Mouse (Mus musculus) erythroblast, embryonic 14.5 days (primary cell): ENCODE measurements around the gene Orm3. TPM values are rescaled to one million over a fixed set of nuclear protein-coding genes. Genes with fewer than 3 reads are reported as not detected.

Experiments used
- H3K27me3 ChIP-seq: 2 replicates; pipeline ENCODE4 v1.6.1; 2012; ENCODE audit warnings: inconsistent platforms; ENCODE audit not compliant: control insufficient read depth
- H3K36me3 ChIP-seq: 2 replicates; pipeline ENCODE4 v1.6.1; 2012; ENCODE audit warnings: mild to moderate bottlenecking, inconsistent platforms; ENCODE audit not compliant: control insufficient read depth
- H3K4me1 ChIP-seq: 2 replicates; pipeline ENCODE4 v1.6.1; 2012; ENCODE audit warnings: inconsistent platforms; ENCODE audit not compliant: control insufficient read depth
- H3K4me3 ChIP-seq: replicated peaks from 2 replicates; pipeline ENCODE3; 2012; ENCODE audit warnings: moderate library complexity, mild to moderate bottlenecking, inconsistent platforms
- H3K9me3 ChIP-seq: 2 replicates; pipeline ENCODE4 v1.6.1; 2012; ENCODE audit warnings: low read length, inconsistent platforms, mixed read lengths; ENCODE audit not compliant: control insufficient read depth
- GATA1 ChIP-seq: IDR thresholded peaks from 2 replicates; pipeline ENCODE4 v1.6.1; 2012; ENCODE audit warnings: low read length, inconsistent platforms, mixed read lengths
- TAL1 ChIP-seq: IDR thresholded peaks from 3 replicates; pipeline ENCODE4 v1.6.1; 2012; ENCODE audit warnings: low read length, inconsistent platforms, mixed read lengths
- polyA plus RNA-seq: library from polyadenylated mRNA; stranded (reverse); fragments of >175 nt; gene quantifications from 2 replicates; pipeline ENCODE4 v1.2.3, GENCODE M21; 2012

Gene Orm3
- polyA plus RNA-seq, 1 experiment = not detected

DNA sequence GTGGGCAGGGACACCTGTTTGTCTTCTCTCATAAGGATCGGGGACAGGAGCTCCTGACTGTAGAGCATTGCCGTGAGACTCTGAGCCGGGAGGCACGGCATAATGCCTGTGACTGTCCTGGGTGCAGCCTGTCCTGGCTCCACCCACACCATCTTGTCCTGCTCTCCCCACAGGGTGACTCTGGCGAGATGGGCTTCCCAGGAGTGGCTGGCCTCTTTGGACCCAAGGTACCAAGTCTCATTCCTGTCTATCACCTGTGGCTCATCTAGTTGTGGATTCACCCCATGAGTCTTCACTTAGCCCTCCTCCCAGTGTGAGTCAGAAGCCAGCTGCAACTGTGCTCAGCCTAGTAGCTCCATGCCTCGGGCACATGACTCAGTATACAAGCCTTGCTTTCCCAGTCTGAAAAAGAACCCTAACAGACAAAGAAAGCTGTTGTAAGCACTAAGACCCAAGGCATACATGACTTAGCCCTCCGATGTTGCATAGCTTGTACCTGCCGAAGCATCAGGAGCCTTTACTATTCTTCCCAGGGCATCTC lies 32.6 kb upstream of the Orm3 start:
- H3K27me3 ChIP-seq = no peaks in the 10 kb centered on the region
- no peaks in the 10 kb centered on the region; the same call in 1 of the 2 replicates for H3K36me3 ChIP-seq
- H3K9me3 ChIP-seq = no peaks in the 10 kb centered on the region
- TF ChIP-seq TAL1 = no peak
- no peak for TF ChIP-seq GATA1
- H3K4me3 ChIP-seq = no peak overlapping the region
- no peaks in the 10 kb centered on the region for H3K4me1 ChIP-seq

DNA sequence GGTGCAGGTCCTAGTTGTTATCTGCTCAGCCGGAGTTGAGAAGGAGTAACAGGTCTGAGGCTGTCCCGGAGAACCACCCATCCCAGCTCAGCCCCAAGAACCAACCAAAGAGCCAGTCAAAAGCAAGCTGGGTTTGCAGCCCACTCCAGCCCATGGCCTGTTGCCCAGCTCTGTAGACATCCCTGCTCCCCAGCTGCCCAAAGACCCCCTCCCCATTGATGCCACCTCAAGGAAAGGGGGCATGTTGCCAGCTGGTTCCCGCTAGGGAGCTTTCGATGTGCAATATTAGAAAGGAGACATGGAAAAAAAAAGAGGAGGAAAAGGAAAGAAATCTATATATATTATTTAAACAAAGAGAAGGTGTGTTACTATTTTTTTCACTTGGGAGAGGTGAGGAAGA lies 22.6 kb upstream of the Orm3 start:
- no peak overlapping the region for H3K4me3 ChIP-seq
- H3K4me1 ChIP-seq = no peaks in the 10 kb centered on the region
- H3K27me3 ChIP-seq = no peaks in the 10 kb centered on the region
- TF ChIP-seq GATA1 (no peak), TAL1 (no peak)
- peaks cover 3% of the 10 kb centered on the region; the same call in 1 of the 2 replicates for H3K36me3 ChIP-seq
- peaks cover 5% of the 10 kb centered on the region; the same call in 1 of the 2 replicates for H3K9me3 ChIP-seq

GRCm38 (mm10) chr4:63338414-63339076 lies 17.4 kb upstream of the Orm3 start:
- Histone ChIP-seq H3K4me3 (no peak overlapping the region), H3K4me1 (no peaks in the 10 kb centered on the region), H3K27me3 (no peaks in the 10 kb centered on the region), H3K9me3 (no peaks in the 10 kb centered on the region), H3K36me3 (no peaks in the 10 kb centered on the region)
- no peak for TF ChIP-seq GATA1
- TF ChIP-seq TAL1 = no peak

DNA sequence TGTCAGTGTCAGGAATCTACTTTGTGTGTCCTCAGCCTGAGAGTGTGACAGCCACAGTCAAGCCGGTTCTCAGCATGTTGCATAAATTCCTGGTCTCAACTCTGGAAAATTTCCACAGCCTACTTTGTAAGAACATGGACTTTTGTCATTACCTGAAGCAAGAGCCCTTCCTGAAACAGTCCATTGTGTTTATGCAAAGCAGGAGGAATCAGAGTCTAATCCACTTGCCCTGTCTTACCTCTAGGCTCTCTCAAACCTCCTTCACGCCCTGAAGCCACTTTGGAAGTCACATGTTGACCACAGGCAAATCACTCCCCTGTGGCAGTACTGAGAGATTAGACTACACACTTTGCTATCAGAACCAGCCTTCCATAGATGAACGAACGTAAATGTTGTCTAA lies 13.5 kb upstream of the Orm3 start:
- Histone ChIP-seq H3K9me3 (no peaks in the 10 kb centered on the region), H3K4me1 (no peaks in the 10 kb centered on the region), H3K27me3 (no peaks in the 10 kb centered on the region), H3K36me3 (no peaks in the 10 kb centered on the region), H3K4me3 (no peak overlapping the region)
- TF ChIP-seq GATA1 = no peak
- TF ChIP-seq TAL1 = no peak

- H3K4me3 ChIP-seq = no peak overlapping the region
- no peaks in the 10 kb centered on the region for H3K4me1 ChIP-seq
- no peaks in the 10 kb centered on the region for H3K36me3 ChIP-seq
- TF ChIP-seq TAL1 (no peak), GATA1 (no peak)
- H3K27me3 ChIP-seq = no peaks in the 10 kb centered on the region
- H3K9me3 ChIP-seq = no peaks in the 10 kb centered on the region
Measured at GRCm38 (mm10) chr4:63343608-63344007, 12.4 kb upstream of the Orm3 start.

- Histone ChIP-seq H3K36me3 (no peaks in the 10 kb centered on the region), H3K27me3 (no peaks in the 10 kb centered on the region), H3K4me1 (no peaks in the 10 kb centered on the region), H3K9me3 (no peaks in the 10 kb centered on the region), H3K4me3 (no peak within 1 kb of the TSS)
- no peak for TF ChIP-seq GATA1
- TF ChIP-seq TAL1 = no peak
Measured at GRCm38 (mm10) chr4:63344295-63344694, 11.7 kb upstream of the Orm3 start, which contains the start of gene Orm1. Gene Orm1 (plus strand): TSS chr4:63344560.

GRCm38 (mm10) chr4:63345261-63345660 lies 10.7 kb upstream of the Orm3 start:
- Histone ChIP-seq H3K36me3 (no peaks in the 10 kb centered on the region), H3K27me3 (no peaks in the 10 kb centered on the region), H3K9me3 (no peaks in the 10 kb centered on the region), H3K4me1 (no peaks in the 10 kb centered on the region), H3K4me3 (no peak overlapping the region)
- TF ChIP-seq GATA1 (no peak), TAL1 (no peak)

GRCm38 (mm10) chr4:63346659-63347058 lies 9.3 kb upstream of the Orm3 start:
- TF ChIP-seq TAL1 (no peak), GATA1 (no peak)
- no peaks in the 10 kb centered on the region for H3K9me3 ChIP-seq
- H3K4me3 ChIP-seq = no peak overlapping the region
- no peaks in the 10 kb centered on the region for H3K27me3 ChIP-seq
- H3K4me1 ChIP-seq = no peaks in the 10 kb centered on the region
- H3K36me3 ChIP-seq = no peaks in the 10 kb centered on the region

- Histone ChIP-seq H3K4me1 (no peaks in the 10 kb centered on the region), H3K36me3 (no peaks in the 10 kb centered on the region), H3K27me3 (no peaks in the 10 kb centered on the region), H3K9me3 (no peaks in the 10 kb centered on the region), H3K4me3 (no peak overlapping the region)
- TF ChIP-seq GATA1 (no peak), TAL1 (no peak)
Measured at GRCm38 (mm10) chr4:63348524-63348923, 7.4 kb upstream of the Orm3 start.

DNA sequence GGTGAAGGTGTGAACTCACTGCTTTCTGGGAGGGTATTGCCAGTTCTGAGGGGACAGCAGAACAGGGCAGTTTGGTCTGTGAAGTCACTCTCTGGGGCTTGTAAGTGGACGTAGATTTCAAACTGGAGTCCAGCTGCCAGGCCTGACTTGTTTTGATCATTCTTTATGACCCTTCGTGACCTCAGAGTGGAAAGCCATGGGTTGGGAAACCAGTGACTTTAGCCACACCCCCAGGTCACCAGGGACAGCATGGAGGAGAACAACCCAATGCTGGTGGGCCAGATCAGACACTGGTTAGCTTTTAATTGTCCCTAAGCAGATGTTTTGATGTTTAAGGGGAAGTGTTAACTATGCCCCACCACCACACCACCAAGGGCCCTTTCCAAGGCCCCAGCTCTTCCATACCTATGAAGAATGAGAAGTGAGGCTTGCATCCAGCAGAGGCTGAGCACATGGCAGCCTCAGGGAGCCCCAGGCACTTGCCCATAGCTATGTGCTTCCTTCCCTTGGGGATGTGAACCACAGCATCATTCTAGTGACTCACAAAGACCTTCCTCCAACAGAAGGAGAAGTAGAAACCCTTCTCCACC lies 1.1 kb downstream of the Orm3 start:
- TF ChIP-seq TAL1 (no peak), GATA1 (no peak)
- no peaks in the 10 kb centered on the region for H3K36me3 ChIP-seq
- H3K9me3 ChIP-seq = no peaks in the 10 kb centered on the region
- H3K4me1 ChIP-seq = no peaks in the 10 kb centered on the region
- no peaks in the 10 kb centered on the region for H3K27me3 ChIP-seq
- H3K4me3 ChIP-seq = no peak overlapping the region
